In genomic region chr1:191756520-191757199, GRCm38 (mm10) we compare ENCODE assay signal across 25 mouse cellular contexts. TPM values are rescaled to one million over a fixed set of nuclear protein-coding genes. Genes with fewer than 3 reads are reported as not detected.
A peak's percentile ranks its signal among the peaks of the same experiment; 100 is the strongest.
DNase-seq lines count a peak whose midpoint lies in the region; ATAC-seq and TF ChIP-seq lines count a peak whose summit lies in the region.
"Had no signal": no experiment of that assay in that cellular context is flagged by ENCODE, and none has a peak within 500 bp of the region (broad histone marks: within the 10 kb centered on the region; RNA-seq: fewer than 3 reads in every experiment).

No protein-coding gene starts in this region.

- H3K9ac ChIP-seq in lung, postnatal 0 days (replicated peaks; ENCODE audit: low read depth) = no peak overlapping the region
- no peak overlapping the region for H3K9ac ChIP-seq in midbrain, embryonic 15.5 days
- H3K9ac ChIP-seq: forebrain, embryonic 13.5 days; hindbrain, embryonic 14.5 days; intestine, embryonic 15.5 days; limb, embryonic 12.5 days; liver, embryonic 15.5 days; midbrain, embryonic 13.5 days had no signal

- peaks cover 9% of the 10 kb centered on the region for H3K36me3 ChIP-seq in lung, postnatal 0 days (ENCODE audit: insufficient read depth, low read length)
- peaks cover 7% of the 10 kb centered on the region; the same call in 1 of the 2 replicates for H3K36me3 ChIP-seq in splenic B cell, adult 2 months (ENCODE audit: control insufficient read depth, insufficient read depth, low read length, poor library complexity, severe bottlenecking)
- H3K36me3 ChIP-seq in midbrain, embryonic 15.5 days (replicated peaks) = peaks cover 18% of the 10 kb centered on the region; the same call in 1 of the 2 replicates
- H3K36me3 ChIP-seq in midbrain, embryonic 10.5 days = peaks cover 75% of the 10 kb centered on the region
- H3K36me3 ChIP-seq: intestine, embryonic 15.5 days had no signal

- no peak overlapping the region for H3K4me3 ChIP-seq in lung, postnatal 0 days (ENCODE audit: low read depth, low read length)
- H3K4me3 ChIP-seq in bone marrow macrophage, adult 2 months (ENCODE audit: insufficient read depth, low read length) = no peak overlapping the region
- no peak overlapping the region for H3K4me3 ChIP-seq in midbrain, embryonic 15.5 days
- no peak overlapping the region for H3K4me3 ChIP-seq in midbrain, embryonic 10.5 days
- H3K4me3 ChIP-seq: erythroblast, embryonic 14.5 days; forebrain, embryonic 13.5 days; intestine, embryonic 15.5 days; limb, embryonic 12.5 days; liver, embryonic 15.5 days; midbrain, embryonic 13.5 days had no signal

- no peak overlapping the region for H3K27ac ChIP-seq in lung, postnatal 0 days (ENCODE audit: low read length)
- H3K27ac ChIP-seq in bone marrow macrophage, adult 2 months (ENCODE audit: insufficient read depth, low read depth, low read length) = peak overlapping the region; percentile 61
- no peak overlapping the region for H3K27ac ChIP-seq in midbrain, embryonic 15.5 days
- H3K27ac ChIP-seq in midbrain, embryonic 10.5 days (replicated peaks) = no peak overlapping the region
- H3K27ac ChIP-seq: forebrain, embryonic 13.5 days; hindbrain, embryonic 14.5 days; intestine, embryonic 15.5 days; limb, embryonic 12.5 days; liver, embryonic 15.5 days; midbrain, embryonic 13.5 days had no signal

- no peak for ATAC-seq in lung, postnatal 0 days
- no peak for ATAC-seq in midbrain, embryonic 15.5 days (replicated peaks)
- ATAC-seq: forebrain, embryonic 13.5 days; intestine, embryonic 15.5 days; midbrain, embryonic 13.5 days had no signal

- DNase-seq in lung, postnatal 36 days = peak; percentile 50
- no peak for DNase-seq in lung, postnatal 0 days (ENCODE audit: low spot score)
- peak; percentile 28 to 44 for DNase-seq in monocyte, adult 2 months (ENCODE audit: low read depth in 1 of 2, low spot score in 2 of 2)
- DNase-seq in splenic B cell, adult 2 months (ENCODE audit: low read depth, low spot score) = peak; percentile 91
- no peak for DNase-seq in gastrocnemius, adult 18-20 months (ENCODE audit: low spot score)
- DNase-seq in midbrain, embryonic 10.5 days (ENCODE audit: low spot score) = no peak
- DNase-seq: adrenal gland, postnatal 36 days; cerebellum, adult 2 months; cerebellum, postnatal 36 days; gastrocnemius, postnatal 36 days; heart, postnatal 14 days; kidney, postnatal 36 days; lung, postnatal 14 days; right cerebral cortex, postnatal 25 days; thymus, postnatal 36 days had no signal

- no peaks in the 10 kb centered on the region for H3K9me3 ChIP-seq in lung, postnatal 0 days (ENCODE audit: low read length)
- H3K9me3 ChIP-seq in midbrain, embryonic 15.5 days = no peaks in the 10 kb centered on the region
- H3K9me3 ChIP-seq in midbrain, embryonic 10.5 days (replicated peaks) = no peaks in the 10 kb centered on the region
- H3K9me3 ChIP-seq: forebrain, embryonic 13.5 days; intestine, embryonic 15.5 days; limb, embryonic 12.5 days; liver, embryonic 15.5 days; midbrain, embryonic 13.5 days had no signal

- TF ChIP-seq POLR2A in bone marrow macrophage, adult 2 months (IDR thresholded peaks at IDR 0.05; ENCODE audit: borderline replicate concordance, low read depth, low read length) = no peak

- no peaks in the 10 kb centered on the region for H3K27me3 ChIP-seq in lung, postnatal 0 days (replicated peaks; ENCODE audit: insufficient read depth, low read length)
- H3K27me3 ChIP-seq in splenic B cell, adult 2 months (ENCODE audit: control insufficient read depth, insufficient read depth, low read length, poor library complexity, severe bottlenecking) = no peaks in the 10 kb centered on the region; the same call in 1 of the 2 replicates
- no peaks in the 10 kb centered on the region for H3K27me3 ChIP-seq in midbrain, embryonic 15.5 days (replicated peaks)
- no peaks in the 10 kb centered on the region for H3K27me3 ChIP-seq in midbrain, embryonic 10.5 days (ENCODE audit: low read depth, poor library complexity, severe bottlenecking)
- H3K27me3 ChIP-seq: forebrain, embryonic 13.5 days; intestine, embryonic 15.5 days; limb, embryonic 12.5 days; liver, embryonic 15.5 days; midbrain, embryonic 13.5 days had no signal

- WGBS in lung, postnatal 0 days = 90% methylated on average over 3 of the region's 3 CpGs
- WGBS in midbrain, embryonic 15.5 days = 93% methylated on average over 3 of the region's 3 CpGs
- WGBS in midbrain, embryonic 10.5 days = 90% methylated on average over 3 of the region's 3 CpGs

- TF ChIP-seq EP300 in lung, postnatal 0 days (IDR thresholded peaks at IDR 0.05) = no peak

- no peak overlapping the region for H3K4me2 ChIP-seq in lung, postnatal 0 days (replicated peaks; ENCODE audit: low read depth, low read length)
- no peak overlapping the region for H3K4me2 ChIP-seq in midbrain, embryonic 15.5 days
- H3K4me2 ChIP-seq: forebrain, embryonic 13.5 days; heart, embryonic 11.5 days; hindbrain, embryonic 14.5 days; intestine, embryonic 15.5 days; limb, embryonic 12.5 days; liver, embryonic 15.5 days; midbrain, embryonic 13.5 days had no signal

- no peaks in the 10 kb centered on the region for H3K4me1 ChIP-seq in lung, postnatal 0 days (ENCODE audit: insufficient read depth, low read depth, low read length)
- H3K4me1 ChIP-seq in bone marrow macrophage, adult 2 months (ENCODE audit: control insufficient read depth, insufficient read depth, low read length) = peaks cover 11% of the 10 kb centered on the region
- H3K4me1 ChIP-seq in midbrain, embryonic 15.5 days = no peaks in the 10 kb centered on the region
- 0 out of 2 replicates have a peak, but pooled peaks cover 3% of the 10 kb centered on the region for H3K4me1 ChIP-seq in midbrain, embryonic 10.5 days
- H3K4me1 ChIP-seq: forebrain, embryonic 13.5 days; intestine, embryonic 15.5 days; limb, embryonic 12.5 days; liver, embryonic 15.5 days; midbrain, embryonic 13.5 days had no signal

- no peak for TF ChIP-seq CTCF in lung, postnatal 0 days (IDR thresholded peaks at IDR 0.05)
- TF ChIP-seq CTCF in bone marrow macrophage, adult 2 months (IDR thresholded peaks at IDR 0.05; ENCODE audit: low read depth, low read length) = no peak

RNA-seq across cellular contexts. Expression of gene Lpgat1, which starts 39.0 kb away (rescaled TPM):
- 28.7 and 30.1 TPM in 2 replicates for polyA plus RNA-seq in lung, postnatal 0 days (2015; fragmentation: Nextera tagmentation; extraction: Ambion mirVana)
- 23.0 and 24.6 TPM in 2 replicates for polyA plus RNA-seq in bone marrow macrophage, adult 2 months (2012; ENCODE audit: insufficient read depth, insufficient read length, missing spikeins)
- 39.8 and 40.1 TPM in 2 replicates for polyA plus RNA-seq in midbrain, embryonic 15.5 days (2015; fragmentation: Nextera tagmentation; extraction: Ambion mirVana)
- total RNA-seq in gastrocnemius, adult 18-20 months (2021) = 10 to 100 TPM; 22.0 to 33.1 TPM
- 18.1 and 19.0 TPM in 2 replicates for polyA plus RNA-seq in midbrain, embryonic 10.5 days (2016; fragmentation: Nextera tagmentation; extraction: Ambion mirVana)

Comparison
In these comparisons a context has a peak if more than half of its experiments do, and no peak if none do; other contexts are left out.
1. DNase-seq: peak in lung, postnatal 36 days (single experiment), monocyte, adult 2 months (2 of 2) and splenic B cell, adult 2 months (single experiment); none in lung, postnatal 0 days (single experiment), gastrocnemius, adult 18-20 months (single experiment) and midbrain, embryonic 10.5 days (single experiment).